Mouse (Mus musculus): ENCODE data around the gene Bola3. TPM values are rescaled to one million over a fixed set of nuclear protein-coding genes. Genes with fewer than 3 reads are reported as not detected.

Gene Bola3
- polyA plus RNA-seq (2017; shearing (Covaris generic)): 56.9 TPM

GRCm38 (mm10) chr6:83348873-83349272 is at the start of gene Bola3:
TSS of gene Bola3 (plus strand) at chr6:83349147.

GRCm38 (mm10) chr6:83325525-83326393 is 23.2 kb upstream of the Bola3 start, which contains the start of the genes Mthfd2 and Mob1a:
TSS of gene Mthfd2 (minus strand) at chr6:83325908.
TSS of gene Mob1a (plus strand) at chr6:83326016.

Other genes with a start within 250 kb of the Bola3 start
- 2.2 TPM for gene Ccdc142, start 247.5 kb upstream of the Bola3 start, polyA plus RNA-seq (2017; shearing (Covaris generic))
- gene Gm42688, start 247.5 kb upstream of the Bola3 start, polyA plus RNA-seq (2017; shearing (Covaris generic)): 6.5 TPM
- 30.5 TPM for gene Mrpl53, start 240.1 kb upstream of the Bola3 start, polyA plus RNA-seq (2017; shearing (Covaris generic))
- 66.0 TPM for gene Mogs, start 233.7 kb upstream of the Bola3 start, polyA plus RNA-seq (2017; shearing (Covaris generic))
- 61.8 TPM for gene Wbp1, start 227.6 kb upstream of the Bola3 start, polyA plus RNA-seq (2017; shearing (Covaris generic))
- 31.8 TPM for gene Ino80b, start 223.7 kb upstream of the Bola3 start, polyA plus RNA-seq (2017; shearing (Covaris generic))
- gene Rtkn, start 213.7 kb upstream of the Bola3 start, polyA plus RNA-seq (2017; shearing (Covaris generic)): 0.94 TPM
- gene Wdr54, start 192.8 kb upstream of the Bola3 start, polyA plus RNA-seq (2017; shearing (Covaris generic)): 1.3 TPM
- gene 1700003E16Rik, start 192.7 kb upstream of the Bola3 start, polyA plus RNA-seq (2017; shearing (Covaris generic)): not detected
- gene Dctn1, start 183.2 kb upstream of the Bola3 start, polyA plus RNA-seq (2017; shearing (Covaris generic)): 63.3 TPM
- not detected for gene Slc4a5, start 129.3 kb upstream of the Bola3 start, polyA plus RNA-seq (2017; shearing (Covaris generic))
- 54.7 TPM for gene Mthfd2, start 23.2 kb upstream of the Bola3 start, polyA plus RNA-seq (2017; shearing (Covaris generic))
- 177 TPM for gene Mob1a, start 23.1 kb upstream of the Bola3 start, polyA plus RNA-seq (2017; shearing (Covaris generic))
- 27.0 TPM for gene Tet3, start 109.9 kb downstream of the Bola3 start, polyA plus RNA-seq (2017; shearing (Covaris generic))
- gene Dguok, start 157.8 kb downstream of the Bola3 start, polyA plus RNA-seq (2017; shearing (Covaris generic)): 87.0 TPM
- gene Actg2, start 187.1 kb downstream of the Bola3 start, polyA plus RNA-seq (2017; shearing (Covaris generic)): 0.51 TPM
- 29.2 TPM for gene Stambp, start 223.6 kb downstream of the Bola3 start, polyA plus RNA-seq (2017; shearing (Covaris generic))